Mouse (Mus musculus): Measurements from ENCODE around the gene Afg1l.

GRCm38 (mm10) chr10:42446145-42446544 is 32.2 kb downstream of the Afg1l start:
- TF ChIP-seq CTCF (IDR thresholded peaks at IDR 0.05; ENCODE audit: insufficient read depth, low read depth, low read length), result no peak
- no peak for TF ChIP-seq POLR2A (IDR thresholded peaks at IDR 0.05; ENCODE audit: insufficient read depth, low read depth, low read length)

All from olfactory bulb, adult 2 months (tissue).